Mouse (Mus musculus) left cerebral cortex, adult 9 months (tissue): ENCODE data around the gene Ift74.

Experiments used
- DNase-seq, 2 experiments: peaks; one replicate each; pipeline ENCODE4 v3.0.0; 2022; ENCODE audit warnings: low spot score in 2 of 2

Gene Ift74

GRCm38 (mm10) chr4:94692175-94692574, 77.9 kb downstream of the Ift74 start:
- DNase-seq = no peak

GRCm38 (mm10) chr4:94696368-94696767, 82.1 kb downstream of the Ift74 start:
- no peak for DNase-seq

- DNase-seq = no peak
Measured at GRCm38 (mm10) chr4:94711002-94711401, 96.7 kb downstream of the Ift74 start.

GRCm38 (mm10) chr4:94711426-94711825, 97.1 kb downstream of the Ift74 start:
- DNase-seq = no peak

GRCm38 (mm10) chr4:94713741-94714140, 99.5 kb downstream of the Ift74 start:
- no peak for DNase-seq

GRCm38 (mm10) chr4:94715166-94715565, 100.9 kb downstream of the Ift74 start:
- no peak for DNase-seq

GRCm38 (mm10) chr4:94725799-94726198, 111.5 kb downstream of the Ift74 start:
- no peak for DNase-seq

- DNase-seq = no peak
Measured at GRCm38 (mm10) chr4:94732721-94733120, 118.4 kb downstream of the Ift74 start.

- DNase-seq = no peak
Measured at GRCm38 (mm10) chr4:94737326-94738295, 123.3 kb downstream of the Ift74 start.

- DNase-seq = no peak
Measured at GRCm38 (mm10) chr4:94738838-94739731, 124.8 kb downstream of the Ift74 start, which contains the start of gene Tek. Gene Tek (plus strand): TSS chr4:94739289.

GRCm38 (mm10) chr4:94741824-94742223, 127.5 kb downstream of the Ift74 start:
- no peak for DNase-seq
